Mouse (Mus musculus): ENCODE data around the gene Zfp697. TPM values are rescaled to one million over a fixed set of nuclear protein-coding genes. Genes with fewer than 3 reads are reported as not detected.
"Not testable (repeated sequence)": the region's sequence is repeated elsewhere in the genome, so short reads cannot be mapped to it uniquely, and the experiment has no call there.

Zfp697 gene
- total and polyA plus RNA-seq, 2 experiments from 2014 or later: 18.1 to 39.5 TPM

DNA sequence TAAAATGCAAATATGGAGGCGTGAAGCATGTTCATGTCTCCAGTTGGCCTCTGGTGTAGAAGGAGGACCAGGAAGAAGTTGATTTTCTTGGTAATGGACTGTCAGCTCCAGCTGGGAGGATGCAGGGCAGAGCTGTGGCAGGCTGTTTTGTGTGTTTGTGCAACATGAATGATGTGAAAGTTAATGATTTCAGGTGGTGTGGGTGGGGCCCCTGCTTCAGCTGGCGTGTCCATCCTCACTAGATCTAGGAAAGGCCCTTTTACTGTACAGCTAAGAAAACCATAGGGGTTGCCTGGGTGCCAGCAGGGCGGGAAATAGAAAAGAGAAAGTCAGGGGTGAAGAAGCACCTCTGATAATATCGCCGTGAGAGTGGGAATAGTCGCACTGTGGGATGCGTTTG is 5.5 kb downstream of the Zfp697 start:
- H3K4me3 ChIP-seq (ENCODE audit: low read depth, low read length): no peak overlapping the region
- 72% methylated on average over 7 of the region's 7 CpGs for WGBS
- TF ChIP-seq CTCF (IDR thresholded peaks at IDR 0.05): no peak
- no peaks in the 10 kb centered on the region for H3K9me3 ChIP-seq (ENCODE audit: low read length)
- H3K9ac ChIP-seq (replicated peaks; ENCODE audit: low read length, poor library complexity, severe bottlenecking): no peak overlapping the region
- no peak for DNase-seq (ENCODE audit: low spot score)
- H3K4me1 ChIP-seq (ENCODE audit: insufficient read depth, low read length): peaks cover 13% of the 10 kb centered on the region; the same call in 1 of the 2 replicates
- H3K27ac ChIP-seq (ENCODE audit: low read depth, low read length): no peak overlapping the region
- H3K36me3 ChIP-seq (ENCODE audit: insufficient read depth, low read length): no peaks in the 10 kb centered on the region
- H3K4me2 ChIP-seq (ENCODE audit: low read depth, low read length, poor library complexity, severe bottlenecking): no peak overlapping the region
- ATAC-seq (ENCODE audit: low FRiP score): no peak
- no peaks in the 10 kb centered on the region for H3K27me3 ChIP-seq (ENCODE audit: insufficient read depth, low read length)

DNA sequence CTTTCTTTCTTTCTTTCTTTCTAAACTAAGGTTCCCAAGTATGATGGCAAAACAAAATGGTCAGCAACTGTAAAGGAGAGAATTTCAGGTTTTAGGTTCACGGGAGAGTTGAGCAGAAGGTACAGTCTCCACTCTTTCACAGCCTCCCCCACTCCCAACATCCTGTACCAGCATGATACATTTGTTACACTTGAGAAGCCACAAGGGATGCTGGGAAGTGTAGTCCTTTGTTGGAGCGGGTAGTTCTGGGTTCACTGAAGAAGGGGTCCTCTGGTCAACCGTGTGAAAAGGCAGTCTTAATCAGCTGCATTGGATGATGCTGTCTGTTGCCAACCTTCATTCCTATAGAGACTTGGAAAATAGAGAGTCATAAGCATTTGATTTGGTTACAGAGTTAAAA is 7.0 kb downstream of the Zfp697 start:
- Histone ChIP-seq H3K4me2 (ENCODE audit: low read depth, low read length, poor library complexity, severe bottlenecking) (no peak overlapping the region), H3K36me3 (ENCODE audit: insufficient read depth, low read length) (no peaks in the 10 kb centered on the region), H3K4me1 (ENCODE audit: insufficient read depth, low read length) (peaks cover 8% of the 10 kb centered on the region; the same call in 1 of the 2 replicates), H3K27me3 (ENCODE audit: insufficient read depth, low read length) (no peaks in the 10 kb centered on the region), H3K9me3 (ENCODE audit: low read length) (no peaks in the 10 kb centered on the region), H3K27ac (ENCODE audit: low read depth, low read length) (no peak overlapping the region), H3K4me3 (ENCODE audit: low read depth, low read length) (no peak overlapping the region), H3K9ac (replicated peaks; ENCODE audit: low read length, poor library complexity, severe bottlenecking) (no peak overlapping the region)
- WGBS: 61% methylated on average over 3 of the region's 3 CpGs
- TF ChIP-seq CTCF (IDR thresholded peaks at IDR 0.05): no peak
- ATAC-seq (ENCODE audit: low FRiP score) (no peak), DNase-seq (ENCODE audit: low spot score) (peak; percentile 35)

DNA sequence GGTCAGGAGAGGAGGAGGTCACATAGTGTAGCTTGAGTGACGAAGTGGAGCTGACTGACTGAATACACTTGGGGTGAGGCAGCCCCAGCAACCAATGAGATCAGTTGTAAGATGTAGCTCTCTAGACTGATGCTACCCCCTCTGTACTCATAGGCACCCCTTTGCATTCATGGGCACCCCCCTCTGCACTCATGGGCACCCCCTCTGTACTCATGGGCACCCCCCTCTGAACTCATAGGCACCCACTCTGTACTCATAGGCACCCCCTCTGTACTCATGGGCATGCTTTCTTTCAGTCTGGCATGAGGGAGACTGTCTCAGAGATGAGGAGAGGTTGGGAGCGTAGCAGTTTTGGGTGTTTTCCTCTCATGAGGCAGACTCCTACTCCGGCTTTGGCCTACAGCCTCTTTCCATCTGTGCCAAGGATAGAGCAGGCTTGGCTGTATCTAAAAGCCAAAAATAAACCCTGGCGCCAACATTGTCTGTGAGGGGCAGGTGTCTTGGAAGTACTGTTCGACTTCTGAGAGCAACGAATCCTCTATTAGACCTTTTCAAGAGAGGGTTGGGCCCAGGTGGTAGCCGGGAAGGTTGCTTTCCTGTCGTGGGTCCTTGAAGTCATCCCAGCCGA is 22.1 kb downstream of the Zfp697 start:
- not testable (repeated sequence) for DNase-seq (ENCODE audit: low spot score); H3K9ac ChIP-seq (replicated peaks; ENCODE audit: low read length, poor library complexity, severe bottlenecking); H3K4me3 ChIP-seq (ENCODE audit: low read depth, low read length); ATAC-seq (ENCODE audit: low FRiP score); H3K27ac ChIP-seq (ENCODE audit: low read depth, low read length); H3K9me3 ChIP-seq (ENCODE audit: low read length); H3K27me3 ChIP-seq (ENCODE audit: insufficient read depth, low read length); H3K4me1 ChIP-seq (ENCODE audit: insufficient read depth, low read length); H3K36me3 ChIP-seq (ENCODE audit: insufficient read depth, low read length); H3K4me2 ChIP-seq (ENCODE audit: low read depth, low read length, poor library complexity, severe bottlenecking)
- WGBS: 95% methylated on average over 9 of the region's 9 CpGs

- not testable (repeated sequence) for H3K36me3 ChIP-seq (ENCODE audit: insufficient read depth, low read length); H3K4me3 ChIP-seq (ENCODE audit: low read depth, low read length); DNase-seq (ENCODE audit: low spot score); H3K9ac ChIP-seq (replicated peaks; ENCODE audit: low read length, poor library complexity, severe bottlenecking); H3K27ac ChIP-seq (ENCODE audit: low read depth, low read length); H3K27me3 ChIP-seq (ENCODE audit: insufficient read depth, low read length); H3K4me2 ChIP-seq (ENCODE audit: low read depth, low read length, poor library complexity, severe bottlenecking); ATAC-seq (ENCODE audit: low FRiP score); H3K4me1 ChIP-seq (ENCODE audit: insufficient read depth, low read length); H3K9me3 ChIP-seq (ENCODE audit: low read length)
- whole genome bisulfite sequencing: 83% methylated on average over 5 of the region's 6 CpGs
Measured at GRCm38 (mm10) chr3:98405877-98406276, 23.6 kb downstream of the Zfp697 start.

- not testable (repeated sequence) for H3K9me3 ChIP-seq (ENCODE audit: low read length); ATAC-seq (ENCODE audit: low FRiP score)
Measured at GRCm38 (mm10) chr3:98406569-98407144, 24.4 kb downstream of the Zfp697 start.

GRCm38 (mm10) chr3:98407261-98407780 is 25.1 kb downstream of the Zfp697 start:
- not testable (repeated sequence) for H3K4me2 ChIP-seq (ENCODE audit: low read depth, low read length, poor library complexity, severe bottlenecking); H3K27me3 ChIP-seq (ENCODE audit: insufficient read depth, low read length); H3K9me3 ChIP-seq (ENCODE audit: low read length); H3K4me3 ChIP-seq (ENCODE audit: low read depth, low read length); DNase-seq (ENCODE audit: low spot score); ATAC-seq (ENCODE audit: low FRiP score); H3K4me1 ChIP-seq (ENCODE audit: insufficient read depth, low read length); H3K36me3 ChIP-seq (ENCODE audit: insufficient read depth, low read length); H3K27ac ChIP-seq (ENCODE audit: low read depth, low read length); H3K9ac ChIP-seq (replicated peaks; ENCODE audit: low read length, poor library complexity, severe bottlenecking)
- WGBS: 69% methylated on average over 5 of the region's 5 CpGs

More at GRCm38 (mm10) chr3:98406569-98407144, 24.4 kb downstream of the Zfp697 start:
- WGBS: 59% methylated on average over 12 of the region's 12 CpGs
- not testable (repeated sequence) for DNase-seq (ENCODE audit: low spot score); H3K27ac ChIP-seq (ENCODE audit: low read depth, low read length); H3K4me1 ChIP-seq (ENCODE audit: insufficient read depth, low read length); H3K9ac ChIP-seq (replicated peaks; ENCODE audit: low read length, poor library complexity, severe bottlenecking); H3K36me3 ChIP-seq (ENCODE audit: insufficient read depth, low read length); H3K27me3 ChIP-seq (ENCODE audit: insufficient read depth, low read length); H3K4me2 ChIP-seq (ENCODE audit: low read depth, low read length, poor library complexity, severe bottlenecking); H3K4me3 ChIP-seq (ENCODE audit: low read depth, low read length)

DNA sequence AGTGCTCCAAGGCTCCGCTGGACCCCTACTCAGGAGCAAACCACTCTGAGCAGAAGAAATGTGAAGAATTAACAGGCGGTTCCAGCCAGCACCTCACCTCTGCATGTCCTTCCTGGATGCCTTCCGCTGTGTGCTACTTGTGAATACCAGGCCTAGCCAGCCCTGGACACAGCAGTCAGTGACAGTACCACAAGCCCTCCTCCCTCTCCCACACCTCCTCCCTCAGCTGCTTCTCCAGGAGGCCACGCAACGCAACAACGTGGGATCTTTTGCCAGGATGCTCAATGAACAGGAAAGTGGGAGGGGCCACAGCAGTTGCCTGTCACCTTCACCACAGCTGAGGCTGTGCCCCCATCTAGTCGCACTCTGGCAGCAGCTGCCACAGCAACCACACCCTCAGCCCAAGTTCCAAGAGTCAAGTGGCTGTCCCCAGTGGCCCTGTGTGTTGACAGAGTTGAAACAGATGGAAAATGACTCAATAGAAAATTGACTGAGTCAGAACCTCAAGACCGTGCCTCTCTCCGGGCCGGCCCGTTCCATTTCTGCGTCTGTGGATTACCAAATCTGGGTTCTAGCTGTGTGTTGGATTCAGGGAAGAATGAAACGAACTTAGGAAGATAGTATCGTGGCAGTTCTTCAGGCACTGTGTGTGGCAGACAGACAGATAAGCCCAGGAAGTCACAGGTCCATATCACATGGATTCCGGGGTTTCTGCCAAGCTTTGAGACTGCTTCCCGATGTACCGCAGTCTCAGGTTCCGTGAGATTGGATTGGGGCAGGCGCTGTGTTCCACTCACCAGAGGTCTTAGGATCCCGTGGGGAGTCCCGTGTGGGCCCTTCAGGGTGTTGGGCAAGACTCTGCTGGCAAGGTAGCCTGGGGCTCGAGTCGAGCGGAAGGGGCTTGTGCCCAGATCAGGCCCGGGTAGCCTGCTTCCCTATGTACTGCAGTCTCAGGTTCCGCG is 28.6 kb downstream of the Zfp697 start:
- H3K4me2 ChIP-seq (ENCODE audit: low read depth, low read length, poor library complexity, severe bottlenecking); H3K4me3 ChIP-seq (ENCODE audit: low read depth, low read length); ATAC-seq (ENCODE audit: low FRiP score); H3K27ac ChIP-seq (ENCODE audit: low read depth, low read length); DNase-seq (ENCODE audit: low spot score); H3K27me3 ChIP-seq (ENCODE audit: insufficient read depth, low read length); H3K9ac ChIP-seq (replicated peaks; ENCODE audit: low read length, poor library complexity, severe bottlenecking); H3K36me3 ChIP-seq (ENCODE audit: insufficient read depth, low read length); H3K9me3 ChIP-seq (ENCODE audit: low read length); H3K4me1 ChIP-seq (ENCODE audit: insufficient read depth, low read length): not testable (repeated sequence)
- WGBS: 90% methylated on average over 15 of the region's 27 CpGs
